Mouse (Mus musculus) CH12.LX (cell line): ENCODE measurements around the gene Erbb2. TPM values are rescaled to one million over a fixed set of nuclear protein-coding genes. Genes with fewer than 3 reads are reported as not detected.
A peak's percentile ranks its signal among the peaks of the same experiment; 100 is the strongest.
"Not testable (repeated sequence)": the region's sequence is repeated elsewhere in the genome, so short reads cannot be mapped to it uniquely, and the experiment has no call there.

ENCODE experiments used
- DNase-seq: peaks from one replicate; pipeline ENCODE4 v3.0.0-alpha.2; 2013; ENCODE audit errors: extremely low read depth
- H3K27ac ChIP-seq: 2 replicates; pipeline ENCODE4 v1.5.1; 2012; ENCODE audit warnings: low read depth, mild to moderate bottlenecking, control low read depth, moderate library complexity; ENCODE audit not compliant: insufficient read depth
- H3K27me3 ChIP-seq: replicated peaks from 2 replicates; pipeline ENCODE3; 2012; ENCODE audit warnings: inconsistent platforms
- H3K36me3 ChIP-seq, 2 experiments: replicated peaks in 1 of 2; 2 replicates each; pipeline versions ENCODE3 to v1.6.1; 2012; ENCODE audit warnings: inconsistent platforms in 1 of 2, low read length in 1 of 2, mild to moderate bottlenecking in 1 of 2, mixed read lengths in 1 of 2, moderate library complexity in 1 of 2; ENCODE audit not compliant: control insufficient read depth in 1 of 2, insufficient read depth in 1 of 2
- H3K4me1 ChIP-seq, 2 experiments: 2 replicates each; pipeline ENCODE4 v1.6.1; 2012; ENCODE audit warnings: inconsistent platforms in 1 of 2, moderate library complexity in 1 of 2; ENCODE audit not compliant: insufficient read depth in 2 of 2, control insufficient read depth in 1 of 2
- H3K4me2 ChIP-seq: 2 replicates; pipeline ENCODE4 v1.6.1; 2012; ENCODE audit warnings: low read depth, mild to moderate bottlenecking, control low read depth; ENCODE audit not compliant: poor library complexity, insufficient read depth, severe bottlenecking
- H3K4me3 ChIP-seq, 3 experiments: fragments of 150-350 bp in 1 of 3; sonication (generic) in 1 of 3; replicated peaks in 1 of 3; 2 replicates each; pipeline versions ENCODE3 to v1.5.1; 2011 to 2012; ENCODE audit warnings: low read depth in 2 of 3, low read length in 2 of 3, mild to moderate bottlenecking in 2 of 3, moderate library complexity in 2 of 3, control low read depth in 1 of 3, improper control_type of control experiment in 1 of 3, inconsistent platforms in 1 of 3, mixed read lengths in 1 of 3; ENCODE audit not compliant: poor library complexity in 1 of 3
- H3K79me2 ChIP-seq: replicated peaks from 2 replicates; pipeline ENCODE4 v1.6.1; 2012; ENCODE audit warnings: mild to moderate bottlenecking, moderate library complexity; ENCODE audit not compliant: control insufficient read depth, poor library complexity, insufficient read depth, severe bottlenecking; ENCODE audit errors: extremely low read depth
- H3K9ac ChIP-seq: 2 replicates; pipeline ENCODE4 v1.6.1; 2012; ENCODE audit warnings: low read depth, mild to moderate bottlenecking, control low read depth, moderate library complexity; ENCODE audit not compliant: insufficient read depth
- H3K9me3 ChIP-seq: replicated peaks from 2 replicates; pipeline ENCODE3; 2012; ENCODE audit warnings: low read length, inconsistent platforms, mixed read lengths
- BHLHE40 ChIP-seq: IDR thresholded peaks from 2 replicates; pipeline ENCODE4 v1.6.1; 2011; ENCODE audit warnings: mild to moderate bottlenecking, low read depth, low read length, improper control_type of control experiment
- CHD1 ChIP-seq: IDR thresholded peaks from 2 replicates; pipeline ENCODE4 v1.6.1; 2012; ENCODE audit warnings: low read depth, low read length, improper control_type of control experiment, inconsistent platforms
- CTCF ChIP-seq, 2 experiments: IDR thresholded peaks in 1 of 2; conservative IDR thresholded peaks in 1 of 2; 2 replicates each; pipeline ENCODE4 v1.5.1; 2011 to 2012; ENCODE audit warnings: low read depth in 2 of 2, low read length in 2 of 2, improper control_type of control experiment in 1 of 2, inconsistent platforms in 1 of 2, mild to moderate bottlenecking in 1 of 2, moderate library complexity in 1 of 2
- E2F4 ChIP-seq: IDR thresholded peaks from 2 replicates; pipeline ENCODE4 v1.6.1; 2011; ENCODE audit warnings: low read depth, low read length, improper control_type of control experiment; ENCODE audit not compliant: insufficient replicate concordance
- GABPA ChIP-seq: IDR thresholded peaks from 2 replicates; pipeline ENCODE4 v1.6.1; 2012; ENCODE audit warnings: low read depth, low read length, improper control_type of control experiment, inconsistent platforms; ENCODE audit not compliant: insufficient replicate concordance
- HCFC1 ChIP-seq: IDR thresholded peaks from 2 replicates; pipeline ENCODE4 v1.6.1; 2012; ENCODE audit warnings: low read depth, mild to moderate bottlenecking, inconsistent platforms, low read length, improper control_type of control experiment
- IRF4 ChIP-seq: IDR thresholded peaks from 2 replicates; pipeline ENCODE4 v1.6.1; 2014; ENCODE audit warnings: low read depth, mild to moderate bottlenecking, inconsistent platforms, low read length, improper control_type of control experiment
- JUN ChIP-seq: IDR thresholded peaks from 2 replicates; pipeline ENCODE4 v1.6.1; 2011; ENCODE audit warnings: low read depth, mild to moderate bottlenecking, low read length, improper control_type of control experiment, moderate library complexity; ENCODE audit not compliant: insufficient read depth
- JUND ChIP-seq: conservative IDR thresholded peaks from 2 replicates; pipeline ENCODE4 v1.6.1; 2011; ENCODE audit warnings: low read depth, low read length, improper control_type of control experiment
- MAFK ChIP-seq: IDR thresholded peaks from 2 replicates; pipeline ENCODE4 v1.6.1; 2011; ENCODE audit warnings: low read length, improper control_type of control experiment; ENCODE audit not compliant: insufficient replicate concordance
- MYC ChIP-seq: IDR thresholded peaks from 2 replicates; pipeline ENCODE4 v1.6.1; 2011; ENCODE audit warnings: low read depth, mild to moderate bottlenecking, improper control_type of control experiment, low read length
- NRF1 ChIP-seq: IDR thresholded peaks from 2 replicates; pipeline ENCODE4 v1.6.1; 2014; ENCODE audit warnings: low read depth, mild to moderate bottlenecking, inconsistent platforms, low read length, improper control_type of control experiment, moderate library complexity
- POLR2AphosphoS2 ChIP-seq: IDR thresholded peaks from 2 replicates; pipeline ENCODE4 v1.6.1; 2011; ENCODE audit warnings: low read depth, low read length, improper control_type of control experiment
- RAD21 ChIP-seq: IDR thresholded peaks from 2 replicates; pipeline ENCODE4 v1.6.1; 2011; ENCODE audit warnings: low read depth, mild to moderate bottlenecking, low read length, improper control_type of control experiment, moderate library complexity
- SIN3A ChIP-seq: IDR thresholded peaks from 2 replicates; pipeline ENCODE4 v1.6.1; 2012; ENCODE audit warnings: low read length, improper control_type of control experiment, inconsistent platforms
- SMC3 ChIP-seq: IDR thresholded peaks from 2 replicates; pipeline ENCODE4 v1.6.1; 2011; ENCODE audit warnings: low read depth, low read length, improper control_type of control experiment
- TCF12 ChIP-seq: IDR thresholded peaks from 2 replicates; pipeline ENCODE4 v1.6.1; 2014; ENCODE audit warnings: low read depth, mild to moderate bottlenecking, inconsistent platforms, low read length, improper control_type of control experiment
- USF1 ChIP-seq: IDR thresholded peaks from 2 replicates; pipeline ENCODE4 v1.6.1; 2014; ENCODE audit warnings: low read depth, mild to moderate bottlenecking, inconsistent platforms, low read length, improper control_type of control experiment
- dilution Hi-C: fragments of 300-500 bp; cut with MboI; formaldehyde crosslinking; loops from 2 replicates; pipeline ENCODE4 v1.14.3; 2020; ENCODE audit warnings: low sequenced_read_pairs; ENCODE audit not compliant: extremely low pct_unique_long_range_greater_than_20kb, extremely low pct_ligation_motif_present
- in situ Hi-C: fragments of 300-500 bp; cut with MboI; formaldehyde crosslinking; loops from 3 replicates; pipeline ENCODE4 v1.14.3; 2019; ENCODE audit warnings: low sequenced_read_pairs, low pct_ligation_motif_present, low pct_unique_long_range_greater_than_20kb, mixed read lengths
- polyA plus RNA-seq: library from polyadenylated mRNA; unstranded; fragments of >175 nt; gene quantifications from 2 replicates; pipeline ENCODE4 v1.2.1, GENCODE M21; 2012; ENCODE audit warnings: low read depth; ENCODE audit not compliant: insufficient read length
- total RNA-seq, 2 experiments: library from RNA; depleted of rRNA; stranded (reverse); fragments of 300-350 nt in 1 of 2; fragments of >200 nt in 1 of 2; gene quantifications; 2 replicates each; pipeline ENCODE4 v1.2.3; 2012 to 2014

Erbb2 gene
- total and polyA plus RNA-seq, 3 experiments, result 0.06 to 0.17 TPM; not detected in 1

GRCm38 (mm10) chr11:98381651-98382050, 30.6 kb upstream of the Erbb2 start:
- Histone ChIP-seq H3K4me3 (no peak overlapping the region), H3K4me2 (no peak overlapping the region), H3K9ac (no peak overlapping the region), H3K27ac (no peak overlapping the region)
- TF ChIP-seq POLR2AphosphoS2, result no peak
- TF ChIP-seq TCF12, result no peak
- no peak for TF ChIP-seq RAD21
- TF ChIP-seq MYC, result no peak
- no peak for TF ChIP-seq NRF1
- TF ChIP-seq SIN3A, result no peak
- no peak for TF ChIP-seq SMC3
- TF ChIP-seq E2F4, result no peak
- TF ChIP-seq CTCF (conservative IDR thresholded peaks at IDR 0.05 in 1 of 2, IDR thresholded peaks at IDR 0.05 in 1 of 2; ENCODE audit: low read depth in 2 of 2, low read length in 2 of 2), result no peak
- TF ChIP-seq IRF4, result no peak
- no peak for TF ChIP-seq BHLHE40
- no peak for TF ChIP-seq MAFK
- no peak for TF ChIP-seq CHD1
- TF ChIP-seq JUND, result no peak
- no peak for TF ChIP-seq HCFC1
- no peak for TF ChIP-seq JUN
- TF ChIP-seq USF1, result no peak
- TF ChIP-seq GABPA, result no peak
- TF ChIP-seq, all 38 proteins: peak for 0
- no peaks in the 10 kb centered on the region for H3K79me2 ChIP-seq
- DNase-seq, result no peak
- H3K9me3 ChIP-seq, result no peaks in the 10 kb centered on the region
- peaks cover 41 to 63% of the 10 kb centered on the region in 2 experiments for H3K36me3 ChIP-seq
- no peaks in the 10 kb centered on the region for H3K27me3 ChIP-seq
- H3K4me1 ChIP-seq, result no peaks in the 10 kb centered on the region
- in situ Hi-C loops, result no loop called here
- dilution Hi-C loops, result no loop called here

- in situ Hi-C loops, H3K79me2 ChIP-seq, DNase-seq, H3K9me3 ChIP-seq, H3K4me3 ChIP-seq, H3K27ac ChIP-seq, H3K4me2 ChIP-seq, H3K9ac ChIP-seq, H3K4me1 ChIP-seq, dilution Hi-C loops, H3K27me3 ChIP-seq: not testable (repeated sequence)
- peaks cover 34 to 55% of the 10 kb centered on the region in 2 experiments for H3K36me3 ChIP-seq
- peak in 1 of 2 experiments; percentile 44; a peak in 2 of 4 replicates for TF ChIP-seq CTCF (conservative IDR thresholded peaks at IDR 0.05 in 1 of 2, IDR thresholded peaks at IDR 0.05 in 1 of 2; ENCODE audit: low read depth in 2 of 2, low read length in 2 of 2)
Observed at GRCm38 (mm10) chr11:98382405-98382804, 29.9 kb upstream of the Erbb2 start.
